Mouse (Mus musculus) neural tube, embryonic 15.5 days (tissue): ENCODE results near the gene Cc2d1b. TPM values are rescaled to one million over a fixed set of nuclear protein-coding genes. Genes with fewer than 3 reads are reported as not detected.

Experiments
- ATAC-seq: fragments of 200-750 bp; cut with Nextera tagmentation; 2 replicates; pipeline ENCODE4 v1.8.0; 2017; ENCODE audit warnings: mild to moderate bottlenecking, moderate TSS enrichment, moderate library complexity; ENCODE audit not compliant: low FRiP score
- H3K27ac ChIP-seq: fragments of 300-500 bp; sonication (generic); replicated peaks from 2 replicates; pipeline ENCODE4 v1.5.1; 2015; ENCODE audit warnings: mild to moderate bottlenecking, inconsistent platforms
- H3K27me3 ChIP-seq: fragments of 300-500 bp; sonication (generic); replicated peaks from 2 replicates; pipeline ENCODE4 v1.6.1; 2015; ENCODE audit warnings: inconsistent platforms
- H3K36me3 ChIP-seq: fragments of 300-500 bp; sonication (generic); 2 replicates; pipeline ENCODE4 v1.6.1; 2015; ENCODE audit warnings: inconsistent platforms
- H3K4me1 ChIP-seq: fragments of 300-500 bp; sonication (generic); 2 replicates; pipeline ENCODE4 v1.6.1; 2015; ENCODE audit warnings: inconsistent platforms
- H3K4me2 ChIP-seq: fragments of 300-500 bp; sonication (generic); 2 replicates; pipeline ENCODE4 v1.6.1; 2015; ENCODE audit warnings: inconsistent platforms, mild to moderate bottlenecking, moderate library complexity
- H3K4me3 ChIP-seq: fragments of 300-500 bp; sonication (generic); replicated peaks from 2 replicates; pipeline ENCODE4 v1.5.1; 2015; ENCODE audit warnings: mild to moderate bottlenecking, inconsistent platforms
- H3K9ac ChIP-seq: fragments of 300-500 bp; sonication (generic); replicated peaks from 2 replicates; pipeline ENCODE4 v1.6.1; 2015; ENCODE audit warnings: mild to moderate bottlenecking, inconsistent platforms
- H3K9me3 ChIP-seq: fragments of 300-500 bp; sonication (generic); replicated peaks from 2 replicates; pipeline ENCODE4 v1.6.1; 2016; ENCODE audit warnings: inconsistent platforms
- WGBS: fragments of 180-500 bp; shearing (Covaris S2); methylation state at CpG from one replicate; pipeline ENCODE4 v1.1.7; 2015; ENCODE audit warnings: mixed read lengths; 5-methylcytosine and 5-hydroxymethylcytosine counted together
- polyA plus RNA-seq: library from polyadenylated mRNA; unstranded; fragments of >200 nt; fragmentation: Nextera tagmentation; extraction: Ambion mirVana; gene quantifications from 2 replicates; pipeline ENCODE4 v1.2.1, GENCODE M21; 2015

Cc2d1b gene
- polyA plus RNA-seq: 18.2 and 19.8 TPM in 2 replicates

DNA sequence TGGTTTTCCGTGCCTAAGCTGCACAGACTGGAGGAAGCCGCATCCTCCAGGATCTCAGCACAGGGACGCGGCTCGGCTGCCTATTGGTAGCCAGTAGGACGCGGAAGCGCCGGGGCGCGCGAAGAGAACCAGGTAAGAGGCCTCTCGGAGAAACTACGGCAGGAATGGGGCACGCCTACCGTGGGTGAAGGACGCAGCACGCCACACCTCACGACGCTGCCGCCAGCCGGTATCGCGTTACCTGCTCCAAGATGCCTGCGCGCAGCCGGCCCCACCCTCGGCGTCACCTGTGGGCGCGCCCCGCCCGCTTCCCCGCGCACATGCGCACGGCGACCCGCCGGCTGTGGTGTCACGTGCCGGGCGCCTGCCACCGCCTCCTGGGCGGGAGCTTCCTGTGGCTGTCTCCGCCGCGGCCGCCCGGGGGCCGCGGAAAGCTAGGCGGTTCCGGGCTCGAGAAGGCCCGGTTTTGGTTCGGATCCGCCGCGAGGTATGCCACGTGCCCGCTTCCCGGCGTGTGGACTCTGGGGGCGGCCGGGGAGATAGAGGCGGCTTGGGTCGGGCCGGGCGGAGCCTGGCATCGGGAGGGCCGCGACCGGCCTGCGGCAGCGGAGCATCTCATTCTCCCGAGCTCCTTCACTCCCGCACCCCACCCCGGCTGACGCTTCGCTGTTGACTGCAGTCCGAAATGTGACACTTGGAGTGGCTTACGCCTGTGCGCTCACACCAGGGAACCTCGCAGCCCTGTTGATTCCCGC lies at the start of gene Cc2d1b:
Gene Cc2d1b (plus strand): TSS at position 354 of the 755 bp plus-strand sequence.
- Histone ChIP-seq H3K4me1 (peaks cover 19% of the 10 kb centered on the region), H3K36me3 (peaks cover 7% of the 10 kb centered on the region), H3K9ac (peak within 1 kb of the TSS; percentile 96), H3K9me3 (no peaks in the 10 kb centered on the region), H3K27ac (peak within 1 kb of the TSS; percentile 96), H3K4me3 (peak within 1 kb of the TSS; percentile 78), H3K27me3 (no peaks in the 10 kb centered on the region), H3K4me2 (peak within 1 kb of the TSS; percentile 83)
- under 1% methylated on average over 73 of the region's 86 CpGs for WGBS
- ATAC-seq: peak; percentile 95

DNA sequence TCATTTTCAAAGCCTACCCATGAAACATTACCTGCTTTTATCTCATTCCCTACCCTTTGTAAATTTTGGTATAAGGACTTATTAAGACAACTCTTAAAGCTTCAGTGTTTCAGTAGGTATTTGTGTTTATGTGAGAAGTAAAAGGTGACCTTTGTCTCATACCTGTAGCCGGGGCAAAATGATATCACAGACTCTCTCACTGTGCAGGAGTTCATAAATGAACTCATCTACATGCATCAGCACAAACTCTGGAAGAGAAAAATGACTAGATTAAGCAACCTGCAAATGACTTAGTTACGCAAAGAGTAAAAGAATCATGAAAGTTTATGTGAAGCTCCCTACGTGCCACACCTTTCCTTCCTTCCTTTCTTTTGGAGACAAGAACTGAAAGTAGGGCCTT lies 47.1 kb upstream of the Cc2d1b start:
- no peak for ATAC-seq
- WGBS: 96% methylated on average over 3 of the region's 3 CpGs
- Histone ChIP-seq H3K4me2 (no peak overlapping the region), H3K9ac (no peak overlapping the region), H3K27me3 (no peaks in the 10 kb centered on the region), H3K36me3 (peaks cover 49% of the 10 kb centered on the region), H3K4me3 (no peak overlapping the region), H3K4me1 (peaks cover 6% of the 10 kb centered on the region), H3K9me3 (no peaks in the 10 kb centered on the region), H3K27ac (no peak overlapping the region)

- ATAC-seq: peak; percentile 99
- peaks cover 11% of the 10 kb centered on the region for H3K36me3 ChIP-seq
- H3K4me3 ChIP-seq: peak within 1 kb of the TSS; percentile 89
- H3K9ac ChIP-seq: peak within 1 kb of the TSS; percentile 73
- H3K27me3 ChIP-seq: no peaks in the 10 kb centered on the region
- WGBS: under 1% methylated on average over 64 of the region's 64 CpGs
- H3K27ac ChIP-seq: peak within 1 kb of the TSS; percentile 83
- H3K4me1 ChIP-seq: peaks cover 22% of the 10 kb centered on the region
- peak within 1 kb of the TSS; percentile 99 for H3K4me2 ChIP-seq
- no peaks in the 10 kb centered on the region for H3K9me3 ChIP-seq
Observed at GRCm38 (mm10) chr4:108578840-108579742, 40.6 kb upstream of the Cc2d1b start, which contains the start of the genes Prpf38a and Orc1. Gene Prpf38a, minus strand, starts transcription at chr4:108579336. Gene Orc1, plus strand, starts transcription at chr4:108579423.

GRCm38 (mm10) chr4:108579743-108580411 lies 39.9 kb upstream of the Cc2d1b start:
- no peaks in the 10 kb centered on the region for H3K27me3 ChIP-seq
- ATAC-seq: no peak
- peaks cover 6% of the 10 kb centered on the region for H3K36me3 ChIP-seq
- H3K4me2 ChIP-seq: peak overlapping the region; percentile 99
- H3K9me3 ChIP-seq: no peaks in the 10 kb centered on the region
- 2% methylated on average over 16 of the region's 16 CpGs for WGBS
- peak overlapping the region; percentile 89 for H3K4me3 ChIP-seq
- peaks cover 22% of the 10 kb centered on the region for H3K4me1 ChIP-seq
- H3K9ac ChIP-seq: peak overlapping the region; percentile 47
- H3K27ac ChIP-seq: peak overlapping the region; percentile 83; the same call in 1 of the 2 replicates

DNA sequence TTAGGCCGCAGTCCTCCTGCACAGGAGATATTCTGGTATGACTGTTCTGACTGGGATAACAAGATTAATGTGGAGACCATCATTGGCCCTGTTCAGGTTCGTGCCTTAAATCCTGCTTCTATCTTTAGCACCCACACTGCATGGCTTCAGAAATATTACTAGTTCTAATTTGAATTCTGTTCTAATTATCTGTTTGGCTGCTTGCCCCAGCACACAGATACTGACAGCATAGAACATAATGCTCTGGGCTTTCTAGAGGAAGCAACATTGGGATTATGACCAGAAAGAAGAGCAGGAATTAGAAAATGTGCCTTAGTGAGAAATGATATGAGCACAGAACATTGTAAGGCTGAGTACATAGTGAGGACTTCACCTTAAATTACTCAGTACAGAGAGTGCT lies 26.4 kb upstream of the Cc2d1b start:
- Histone ChIP-seq H3K4me2 (no peak overlapping the region), H3K27ac (no peak overlapping the region), H3K4me3 (no peak overlapping the region), H3K27me3 (no peaks in the 10 kb centered on the region), H3K9ac (no peak overlapping the region), H3K4me1 (no peaks in the 10 kb centered on the region), H3K36me3 (no peaks in the 10 kb centered on the region), H3K9me3 (no peaks in the 10 kb centered on the region)
- 94% methylated on average over 2 of the region's 2 CpGs for WGBS
- ATAC-seq: no peak

DNA sequence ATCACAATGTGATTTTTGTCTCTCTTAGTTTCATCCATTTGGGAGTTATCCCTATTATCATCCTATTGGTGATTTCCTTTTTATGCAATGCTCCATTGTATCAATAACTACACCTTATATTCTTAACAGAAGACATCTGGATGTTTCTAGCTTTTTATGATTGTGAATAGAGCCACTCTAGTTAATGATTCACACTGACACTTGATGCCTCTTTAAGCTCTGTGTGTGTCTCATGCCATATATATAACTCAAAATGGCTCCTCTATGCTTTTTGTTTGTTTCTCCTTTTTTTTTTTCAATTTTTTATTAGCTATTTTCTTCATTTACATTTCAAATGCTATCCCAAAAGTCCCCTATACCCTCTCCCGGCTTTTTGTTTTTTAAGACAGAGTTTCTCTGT lies 24.0 kb upstream of the Cc2d1b start:
- no peaks in the 10 kb centered on the region for H3K4me1 ChIP-seq
- no peak overlapping the region for H3K4me3 ChIP-seq
- H3K27ac ChIP-seq: no peak overlapping the region
- ATAC-seq: no peak
- 0 out of 2 replicates have a peak, but pooled peaks cover 2% of the 10 kb centered on the region for H3K36me3 ChIP-seq
- 77% methylated on average over 1 of the region's 1 CpGs for WGBS
- H3K4me2 ChIP-seq: no peak overlapping the region
- no peak overlapping the region for H3K9ac ChIP-seq
- no peaks in the 10 kb centered on the region for H3K27me3 ChIP-seq
- no peaks in the 10 kb centered on the region for H3K9me3 ChIP-seq

DNA sequence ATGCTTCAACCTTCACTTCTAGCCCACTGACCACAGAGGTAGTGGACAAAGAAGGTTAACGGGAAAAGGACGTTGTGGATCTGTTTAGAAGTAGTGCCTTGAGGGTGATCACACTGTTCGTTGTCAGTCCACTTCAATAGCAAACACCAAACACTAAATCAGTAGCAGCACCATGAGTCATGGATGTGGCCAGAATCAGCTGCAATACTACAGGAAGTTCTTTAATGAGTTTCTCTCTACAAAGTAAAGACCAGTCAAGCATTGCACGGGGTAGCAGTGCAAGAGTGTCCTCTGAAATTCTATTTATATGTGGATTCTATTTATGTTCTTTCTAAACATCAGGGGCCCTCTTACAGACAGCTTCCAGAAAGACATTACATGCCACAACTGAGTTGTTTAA lies 21.4 kb upstream of the Cc2d1b start:
- H3K4me2 ChIP-seq: no peak overlapping the region
- H3K27ac ChIP-seq: no peak overlapping the region
- peaks cover 4% of the 10 kb centered on the region; the same call in 1 of the 2 replicates for H3K36me3 ChIP-seq
- H3K4me1 ChIP-seq: no peaks in the 10 kb centered on the region
- WGBS: 90% methylated on average over 4 of the region's 4 CpGs
- no peaks in the 10 kb centered on the region for H3K9me3 ChIP-seq
- no peak overlapping the region for H3K4me3 ChIP-seq
- no peaks in the 10 kb centered on the region for H3K27me3 ChIP-seq
- ATAC-seq: no peak
- H3K9ac ChIP-seq: no peak overlapping the region

DNA sequence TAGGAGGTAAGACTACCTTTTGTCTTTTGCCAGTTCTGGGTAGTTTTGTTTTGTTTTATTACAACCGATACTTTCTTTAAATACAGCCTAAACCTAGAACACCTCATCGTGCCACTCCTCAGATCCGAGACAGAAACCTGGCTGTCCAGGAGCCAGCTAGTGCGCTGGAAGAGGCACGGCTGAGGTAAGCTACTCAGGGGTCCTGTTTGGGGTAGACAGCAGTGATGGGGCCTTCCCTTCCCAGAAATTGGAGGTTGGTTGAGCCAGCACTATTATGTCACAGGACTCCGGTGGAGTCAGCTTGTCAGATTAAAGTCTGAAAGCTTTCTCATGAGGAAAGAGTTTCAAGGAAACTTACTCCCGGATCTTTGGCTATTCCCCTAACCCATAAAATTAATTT lies 17.9 kb upstream of the Cc2d1b start:
- Histone ChIP-seq H3K9me3 (no peaks in the 10 kb centered on the region), H3K9ac (no peak overlapping the region), H3K27me3 (no peaks in the 10 kb centered on the region), H3K27ac (no peak overlapping the region), H3K36me3 (peaks cover 10% of the 10 kb centered on the region; the same call in 1 of the 2 replicates), H3K4me3 (no peak overlapping the region), H3K4me1 (no peaks in the 10 kb centered on the region), H3K4me2 (no peak overlapping the region)
- ATAC-seq: no peak
- 91% methylated on average over 7 of the region's 7 CpGs for WGBS

DNA sequence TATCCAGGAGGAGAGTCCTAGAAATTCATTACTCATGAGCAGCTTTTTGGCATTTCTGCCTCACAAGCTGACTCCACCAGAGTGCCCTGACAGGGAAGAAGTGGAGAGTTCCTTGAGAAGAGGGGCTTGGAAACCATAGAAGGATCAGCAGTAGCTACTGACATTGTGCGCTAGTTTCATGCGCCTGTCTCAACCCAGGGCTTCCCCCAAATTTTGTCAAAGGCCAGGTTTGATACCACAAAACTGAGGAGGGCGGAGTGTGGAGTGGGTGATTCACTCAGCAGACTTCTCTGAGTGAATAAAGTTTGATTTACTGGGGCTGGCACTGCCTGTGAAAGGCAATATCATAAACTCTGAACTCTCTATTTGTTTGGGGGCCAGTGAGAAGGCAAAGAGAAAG lies 11.1 kb upstream of the Cc2d1b start:
- H3K27ac ChIP-seq: no peak overlapping the region
- ATAC-seq: no peak
- no peaks in the 10 kb centered on the region for H3K27me3 ChIP-seq
- H3K36me3 ChIP-seq: 0 out of 2 replicates have a peak, but pooled peaks cover 4% of the 10 kb centered on the region
- H3K4me1 ChIP-seq: no peaks in the 10 kb centered on the region
- no peak overlapping the region for H3K9ac ChIP-seq
- H3K9me3 ChIP-seq: no peaks in the 10 kb centered on the region
- WGBS: 95% methylated on average over 3 of the region's 3 CpGs
- no peak overlapping the region for H3K4me3 ChIP-seq
- no peak overlapping the region for H3K4me2 ChIP-seq

DNA sequence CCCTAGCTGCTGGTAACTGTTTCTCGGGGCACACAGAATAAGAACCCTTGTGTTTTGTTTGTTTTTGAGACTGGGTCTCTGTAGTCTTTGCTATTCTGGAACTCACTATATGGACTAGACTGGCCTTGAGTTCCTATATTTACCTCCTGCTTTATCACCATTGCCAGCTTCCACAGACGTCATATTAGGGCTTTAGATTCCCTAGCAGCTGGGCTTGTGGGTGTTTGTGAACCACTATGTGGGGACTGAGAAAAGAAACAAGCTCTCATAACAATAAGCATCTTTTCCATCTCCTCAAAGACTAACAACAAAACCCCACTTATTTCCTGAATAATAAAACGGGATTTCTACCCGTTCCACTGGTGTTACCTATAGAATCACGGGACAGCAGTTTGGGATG lies 8.8 kb upstream of the Cc2d1b start:
- WGBS: 94% methylated on average over 5 of the region's 5 CpGs
- Histone ChIP-seq H3K4me2 (no peak overlapping the region), H3K27me3 (no peaks in the 10 kb centered on the region), H3K4me1 (no peaks in the 10 kb centered on the region), H3K4me3 (no peak overlapping the region), H3K9me3 (no peaks in the 10 kb centered on the region), H3K27ac (no peak overlapping the region), H3K36me3 (no peaks in the 10 kb centered on the region), H3K9ac (no peak overlapping the region)
- no peak for ATAC-seq

DNA sequence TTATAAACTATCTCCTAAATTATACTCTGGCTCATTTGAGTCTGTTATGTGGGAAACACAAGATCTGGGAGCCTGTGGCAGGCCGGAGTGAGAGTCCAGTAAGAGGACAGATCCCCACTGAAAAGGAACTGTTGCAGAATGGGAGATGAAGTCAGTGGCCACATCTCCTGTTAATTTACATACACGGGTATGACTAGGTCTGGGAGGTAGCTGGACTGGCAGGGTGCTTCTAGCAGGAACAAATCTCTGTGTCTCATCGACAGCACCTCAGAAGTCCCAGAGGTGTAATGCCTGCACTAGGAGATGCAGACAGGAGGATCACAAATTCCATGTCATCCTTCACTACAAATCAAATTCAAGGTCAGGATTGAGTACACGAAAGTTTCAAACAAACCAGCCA lies 1.2 kb upstream of the Cc2d1b start:
- Histone ChIP-seq H3K27me3 (no peaks in the 10 kb centered on the region), H3K36me3 (no peaks in the 10 kb centered on the region), H3K4me1 (peaks cover 19% of the 10 kb centered on the region), H3K27ac (peak overlapping the region; percentile 96), H3K4me3 (peak overlapping the region; percentile 78), H3K9me3 (no peaks in the 10 kb centered on the region), H3K4me2 (peak overlapping the region; percentile 83), H3K9ac (peak overlapping the region; percentile 96)
- ATAC-seq: no peak
- 69% methylated on average over 4 of the region's 4 CpGs for WGBS
